Mouse (Mus musculus) embryonic facial prominence, embryonic 13.5 days (tissue): ENCODE measurements around the gene Etv4. TPM values are rescaled to one million over a fixed set of nuclear protein-coding genes. Genes with fewer than 3 reads are reported as not detected.

ENCODE experiments used
- polyA plus RNA-seq: library from polyadenylated mRNA; unstranded; fragments of >200 nt; fragmentation: Nextera tagmentation; extraction: Ambion mirVana; gene quantifications from 2 replicates; pipeline ENCODE4 v1.2.1, GENCODE M21; 2015

Etv4 gene
- polyA plus RNA-seq, 1 experiment from 2014 or later: 13.2 TPM

Other genes with a start within 250 kb of the Etv4 start
- gene Brca1, start 233.4 kb downstream of the Etv4 start, polyA plus RNA-seq: 10.6 and 14.8 TPM in 2 replicates
- gene Nbr1, start 233.2 kb downstream of the Etv4 start, polyA plus RNA-seq: 77.1 and 80.7 TPM in 2 replicates
- gene Tmem106a, start 203.1 kb downstream of the Etv4 start, polyA plus RNA-seq: 3.6 and 3.8 TPM in 2 replicates
- gene Gm11634, start 186.1 kb downstream of the Etv4 start, polyA plus RNA-seq: not detected in 2 replicates
- gene Rdm1, start 158.2 kb downstream of the Etv4 start, polyA plus RNA-seq: 55.5 and 63.7 TPM in 2 replicates
- 3.3 and 3.4 TPM in 2 replicates for gene Arl4d, start 119.8 kb downstream of the Etv4 start, polyA plus RNA-seq
- 45.0 and 49.0 TPM in 2 replicates for gene Dhx8, start 52.5 kb downstream of the Etv4 start, polyA plus RNA-seq
- gene Meox1, start 109.0 kb upstream of the Etv4 start, polyA plus RNA-seq: 4.3 and 6.3 TPM in 2 replicates
- gene Sost, start 181.6 kb upstream of the Etv4 start, polyA plus RNA-seq: 0.41 and 0.42 TPM in 2 replicates
- not detected in 2 replicates for gene Cfap97d1, start 198.9 kb upstream of the Etv4 start, polyA plus RNA-seq
- 12.1 and 14.0 TPM in 2 replicates for gene Dusp3, start 201.6 kb upstream of the Etv4 start, polyA plus RNA-seq
- 4.3 and 4.9 TPM in 2 replicates for gene Mpp3, start 243.1 kb upstream of the Etv4 start, polyA plus RNA-seq